Mouse (Mus musculus): ENCODE results near the gene Frrs1. TPM values are rescaled to one million over a fixed set of nuclear protein-coding genes. Genes with fewer than 3 reads are reported as not detected.

The Frrs1 gene
- polyA plus RNA-seq, 1 experiment = 0.92 TPM

GRCm38 (mm10) chr3:116826471-116827215 is 32.6 kb upstream of the Frrs1 start:
- TF ChIP-seq POLR2A (IDR thresholded peaks at IDR 0.05; ENCODE audit: borderline replicate concordance, insufficient read depth, low read length) (no peak), CTCF (IDR thresholded peaks at IDR 0.05; ENCODE audit: borderline replicate concordance, insufficient read depth, low read depth, low read length) (no peak)
- H3K27me3 ChIP-seq (ENCODE audit: control insufficient read depth, insufficient read depth, low read length) = no peaks in the 10 kb centered on the region
- H3K4me3 ChIP-seq (replicated peaks; ENCODE audit: insufficient read depth, low read depth, low read length) = no peak overlapping the region
- DNase-seq = no peak
- H3K4me1 ChIP-seq (ENCODE audit: control insufficient read depth, insufficient read depth, low read length) = no peaks in the 10 kb centered on the region
- WGBS = 71% methylated on average over 4 of the region's 4 CpGs
- no peak overlapping the region for H3K27ac ChIP-seq (ENCODE audit: insufficient read depth, low read length)

- H3K4me3 ChIP-seq (replicated peaks; ENCODE audit: insufficient read depth, low read depth, low read length) = no peak overlapping the region
- no peak for DNase-seq
- TF ChIP-seq CTCF (IDR thresholded peaks at IDR 0.05; ENCODE audit: borderline replicate concordance, insufficient read depth, low read depth, low read length) = no peak
- TF ChIP-seq POLR2A (IDR thresholded peaks at IDR 0.05; ENCODE audit: borderline replicate concordance, insufficient read depth, low read length) = no peak
- no peak overlapping the region for H3K27ac ChIP-seq (ENCODE audit: insufficient read depth, low read length)
- no peaks in the 10 kb centered on the region for H3K4me1 ChIP-seq (ENCODE audit: control insufficient read depth, insufficient read depth, low read length)
- 84% methylated on average over 10 of the region's 10 CpGs for WGBS
- H3K27me3 ChIP-seq (ENCODE audit: control insufficient read depth, insufficient read depth, low read length) = no peaks in the 10 kb centered on the region
Measured at GRCm38 (mm10) chr3:116829274-116829920, 29.9 kb upstream of the Frrs1 start.

- no peak overlapping the region for H3K27ac ChIP-seq (ENCODE audit: insufficient read depth, low read length)
- no peaks in the 10 kb centered on the region for H3K27me3 ChIP-seq (ENCODE audit: control insufficient read depth, insufficient read depth, low read length)
- H3K4me1 ChIP-seq (ENCODE audit: control insufficient read depth, insufficient read depth, low read length) = no peaks in the 10 kb centered on the region
- WGBS = 37% methylated on average over 5 of the region's 5 CpGs
- TF ChIP-seq POLR2A (IDR thresholded peaks at IDR 0.05; ENCODE audit: borderline replicate concordance, insufficient read depth, low read length) = no peak
- no peak for TF ChIP-seq CTCF (IDR thresholded peaks at IDR 0.05; ENCODE audit: borderline replicate concordance, insufficient read depth, low read depth, low read length)
- no peak overlapping the region for H3K4me3 ChIP-seq (replicated peaks; ENCODE audit: insufficient read depth, low read depth, low read length)
- DNase-seq = no peak
Measured at GRCm38 (mm10) chr3:116831324-116831723, 27.9 kb upstream of the Frrs1 start.

- H3K27me3 ChIP-seq (ENCODE audit: control insufficient read depth, insufficient read depth, low read length) = no peaks in the 10 kb centered on the region
- 85% methylated on average over 7 of the region's 7 CpGs for WGBS
Measured at GRCm38 (mm10) chr3:116832526-116833310, 26.5 kb upstream of the Frrs1 start.

GRCm38 (mm10) chr3:116833491-116833890 is 25.8 kb upstream of the Frrs1 start:
- Histone ChIP-seq H3K27me3 (ENCODE audit: control insufficient read depth, insufficient read depth, low read length) (no peaks in the 10 kb centered on the region), H3K4me3 (replicated peaks; ENCODE audit: insufficient read depth, low read depth, low read length) (no peak overlapping the region), H3K27ac (ENCODE audit: insufficient read depth, low read length) (no peak overlapping the region), H3K4me1 (ENCODE audit: control insufficient read depth, insufficient read depth, low read length) (no peaks in the 10 kb centered on the region)
- 89% methylated on average over 4 of the region's 4 CpGs for WGBS
- TF ChIP-seq CTCF (IDR thresholded peaks at IDR 0.05; ENCODE audit: borderline replicate concordance, insufficient read depth, low read depth, low read length) = no peak
- TF ChIP-seq POLR2A (IDR thresholded peaks at IDR 0.05; ENCODE audit: borderline replicate concordance, insufficient read depth, low read length) = no peak
- no peak for DNase-seq

More at GRCm38 (mm10) chr3:116832526-116833310, 26.5 kb upstream of the Frrs1 start:
- TF ChIP-seq CTCF (IDR thresholded peaks at IDR 0.05; ENCODE audit: borderline replicate concordance, insufficient read depth, low read depth, low read length) (no peak), POLR2A (IDR thresholded peaks at IDR 0.05; ENCODE audit: borderline replicate concordance, insufficient read depth, low read length) (no peak)
- no peak overlapping the region for H3K4me3 ChIP-seq (replicated peaks; ENCODE audit: insufficient read depth, low read depth, low read length)
- H3K4me1 ChIP-seq (ENCODE audit: control insufficient read depth, insufficient read depth, low read length) = no peaks in the 10 kb centered on the region
- DNase-seq = no peak
- no peak overlapping the region for H3K27ac ChIP-seq (ENCODE audit: insufficient read depth, low read length)

- Histone ChIP-seq H3K27ac (ENCODE audit: insufficient read depth, low read length) (no peak overlapping the region), H3K4me1 (ENCODE audit: control insufficient read depth, insufficient read depth, low read length) (no peaks in the 10 kb centered on the region), H3K4me3 (replicated peaks; ENCODE audit: insufficient read depth, low read depth, low read length) (no peak overlapping the region), H3K27me3 (ENCODE audit: control insufficient read depth, insufficient read depth, low read length) (no peaks in the 10 kb centered on the region)
- DNase-seq = no peak
- WGBS = 93% methylated on average over 6 of the region's 6 CpGs
- no peak for TF ChIP-seq POLR2A (IDR thresholded peaks at IDR 0.05; ENCODE audit: borderline replicate concordance, insufficient read depth, low read length)
- no peak for TF ChIP-seq CTCF (IDR thresholded peaks at IDR 0.05; ENCODE audit: borderline replicate concordance, insufficient read depth, low read depth, low read length)
Measured at GRCm38 (mm10) chr3:116834241-116834640, 25.0 kb upstream of the Frrs1 start.

- H3K4me3 ChIP-seq (replicated peaks; ENCODE audit: insufficient read depth, low read depth, low read length) = no peak overlapping the region
- H3K27me3 ChIP-seq (ENCODE audit: control insufficient read depth, insufficient read depth, low read length) = no peaks in the 10 kb centered on the region
- TF ChIP-seq CTCF (IDR thresholded peaks at IDR 0.05; ENCODE audit: borderline replicate concordance, insufficient read depth, low read depth, low read length) = no peak
- TF ChIP-seq POLR2A (IDR thresholded peaks at IDR 0.05; ENCODE audit: borderline replicate concordance, insufficient read depth, low read length) = no peak
- no peak for DNase-seq
- WGBS = 70% methylated on average over 4 of the region's 4 CpGs
- no peak overlapping the region for H3K27ac ChIP-seq (ENCODE audit: insufficient read depth, low read length)
- no peaks in the 10 kb centered on the region for H3K4me1 ChIP-seq (ENCODE audit: control insufficient read depth, insufficient read depth, low read length)
Measured at GRCm38 (mm10) chr3:116835350-116835749, 23.9 kb upstream of the Frrs1 start.

All from cerebellum, adult 2 months (tissue).